Mouse (Mus musculus) MEL (cell line): ENCODE data around the gene Atg7.

Experiments used
- CHD2 ChIP-seq: IDR thresholded peaks from 2 replicates; pipeline ENCODE4 v1.6.1; 2011; ENCODE audit warnings: low read length, improper control_type of control experiment
- CTCF ChIP-seq, 3 experiments: IDR thresholded peaks in 2 of 3; conservative IDR thresholded peaks in 1 of 3; 2 replicates each; pipeline ENCODE4 v1.5.1; 2011 to 2012; ENCODE audit warnings: low read length in 3 of 3, low read depth in 2 of 3, mild to moderate bottlenecking in 2 of 3, improper control_type of control experiment in 1 of 3, inconsistent platforms in 1 of 3, mixed read lengths in 1 of 3, moderate library complexity in 1 of 3; ENCODE audit not compliant: control insufficient read depth in 1 of 3, insufficient read depth in 1 of 3, poor library complexity in 1 of 3, severe bottlenecking in 1 of 3
- HCFC1 ChIP-seq: IDR thresholded peaks from 2 replicates; pipeline ENCODE4 v1.6.1; 2012; ENCODE audit warnings: low read depth, mild to moderate bottlenecking, inconsistent platforms, low read length, improper control_type of control experiment, moderate library complexity
- MEF2A ChIP-seq: IDR thresholded peaks from 2 replicates; pipeline ENCODE4 v1.6.1; 2014; ENCODE audit warnings: low read depth, mild to moderate bottlenecking, inconsistent platforms, low read length, improper control_type of control experiment; ENCODE audit not compliant: poor library complexity, insufficient replicate concordance, severe bottlenecking; ENCODE audit errors: extremely low read depth
- MXI1 ChIP-seq: IDR thresholded peaks from 2 replicates; pipeline ENCODE4 v1.6.1; 2011; ENCODE audit warnings: mild to moderate bottlenecking, low read depth, low read length, improper control_type of control experiment
- POLR2A ChIP-seq, 2 experiments: IDR thresholded peaks; 2 replicates each; pipeline ENCODE4 v1.6.1; 2011 to 2012; ENCODE audit warnings: low read length in 2 of 2, mild to moderate bottlenecking in 2 of 2, control low read depth in 1 of 2, improper control_type of control experiment in 1 of 2, low read depth in 1 of 2, moderate library complexity in 1 of 2; ENCODE audit not compliant: control insufficient read depth in 1 of 2, insufficient read depth in 1 of 2, poor library complexity in 1 of 2
- TAL1 ChIP-seq: IDR thresholded peaks from 2 replicates; pipeline ENCODE4 v1.6.1; 2012; ENCODE audit warnings: mild to moderate bottlenecking, inconsistent platforms, low read length, moderate library complexity, mixed read lengths
- TCF12 ChIP-seq: IDR thresholded peaks from 2 replicates; pipeline ENCODE4 v1.6.1; 2014; ENCODE audit warnings: low read depth, mild to moderate bottlenecking, inconsistent platforms, low read length, improper control_type of control experiment, moderate library complexity

GRCm38 (mm10) chr6:114698578-114698977 is 55.7 kb downstream of the Atg7 start:
- TF ChIP-seq CTCF (IDR thresholded peaks at IDR 0.05 in 2 of 3, conservative IDR thresholded peaks at IDR 0.05 in 1 of 3; ENCODE audit: control insufficient read depth in 1 of 3, insufficient read depth in 1 of 3, low read depth in 2 of 3, low read length in 3 of 3, poor library complexity in 1 of 3, severe bottlenecking in 1 of 3) (no peak; a peak in 1 of 6 replicates), MEF2A (no peak), MXI1 (no peak), HCFC1 (no peak), POLR2A (IDR thresholded peaks at IDR 0.05; ENCODE audit: control insufficient read depth in 1 of 2, insufficient read depth in 1 of 2, low read depth in 1 of 2, low read length in 2 of 2, poor library complexity in 1 of 2) (no peak), TAL1 (no peak), TCF12 (no peak), CHD2 (no peak)
